Mouse (Mus musculus): ENCODE measurements around the gene Klf3. TPM values are rescaled to one million over a fixed set of nuclear protein-coding genes. Genes with fewer than 3 reads are reported as not detected.

Gene Klf3
- total RNA-seq, 2 experiments from 2014 or later = 12.6 to 17.5 TPM

DNA sequence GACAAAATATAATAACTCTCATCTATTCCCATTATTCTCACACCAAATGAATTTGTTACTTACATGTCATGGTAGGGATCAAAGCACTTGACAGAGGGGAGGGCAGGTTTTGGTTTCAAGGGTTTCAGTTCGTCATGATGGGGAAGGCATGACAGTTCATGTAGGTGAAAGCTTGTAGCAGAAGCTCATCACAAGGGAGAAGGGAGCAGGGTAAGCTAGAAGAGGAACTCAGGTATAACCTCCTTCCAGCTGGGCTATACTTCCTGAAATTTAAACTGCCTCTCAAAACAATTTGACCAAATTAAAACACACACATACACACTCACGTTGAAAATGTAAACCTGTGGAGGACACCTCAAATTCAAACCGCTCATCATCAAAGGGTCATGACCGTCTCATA, 32.1 kb downstream of the Klf3 start:
- no peak for DNase-seq

GRCm38 (mm10) chr5:64839016-64839599, 35.9 kb downstream of the Klf3 start:
- no peak for DNase-seq

DNA sequence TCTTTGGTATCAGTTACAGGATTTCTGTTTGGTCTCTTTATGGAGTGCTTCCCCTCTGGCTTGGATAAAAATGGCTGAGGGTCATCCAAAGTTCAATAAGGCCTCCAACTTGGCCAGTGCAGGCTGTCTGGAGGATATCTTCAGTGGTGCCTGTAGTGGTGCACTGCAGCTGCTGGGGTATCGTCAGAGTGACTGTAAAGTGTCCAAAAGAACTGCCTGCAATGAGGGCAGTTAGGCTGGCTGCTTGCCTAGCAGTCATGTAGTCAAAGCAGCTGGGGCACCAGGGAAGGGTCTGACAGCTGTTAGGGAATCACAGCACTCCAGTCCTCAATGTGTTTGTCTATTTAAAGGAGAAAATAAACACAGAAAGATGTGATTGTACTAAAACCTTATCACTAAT, 36.9 kb downstream of the Klf3 start:
- DNase-seq = peak; percentile 46

DNA sequence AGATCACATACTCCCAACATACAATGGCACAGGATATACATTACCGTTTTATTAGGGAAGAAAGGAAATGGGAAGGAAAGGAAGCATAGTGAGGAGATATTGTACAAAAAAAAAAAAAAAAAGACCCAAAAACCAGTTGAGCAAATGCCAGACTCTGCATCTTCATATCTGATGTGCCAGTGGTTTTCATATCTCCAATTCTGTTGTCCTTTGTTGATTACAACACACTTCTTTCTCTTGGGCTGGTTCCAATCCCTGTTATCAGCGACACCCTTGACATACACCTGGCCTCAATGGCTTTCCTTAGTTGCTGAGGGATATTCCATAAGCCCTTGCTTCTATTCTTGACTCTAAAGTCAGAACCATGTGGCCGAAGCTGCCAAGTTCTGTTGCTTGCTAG, 41.4 kb downstream of the Klf3 start:
- no peak for DNase-seq

DNA sequence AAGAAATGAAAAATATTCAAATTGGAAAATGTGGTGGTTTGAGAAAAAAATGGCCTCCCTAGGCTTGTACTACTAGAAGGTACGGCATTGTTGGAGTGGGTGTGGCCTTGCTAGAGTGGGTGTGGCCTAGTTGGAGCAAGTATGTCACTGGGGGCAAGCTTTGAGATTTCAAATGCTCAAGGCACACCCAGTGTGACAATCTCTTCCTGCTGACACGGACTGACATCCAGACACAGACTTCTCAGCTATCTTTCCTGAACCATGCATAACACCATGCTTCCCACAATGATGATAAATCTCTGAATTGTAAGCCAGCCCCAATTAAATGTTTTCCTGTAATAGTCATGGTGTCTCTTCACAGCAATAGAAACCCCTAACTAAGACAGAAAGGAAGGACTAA, 44.1 kb downstream of the Klf3 start:
- DNase-seq = no peak

- no peak for DNase-seq
These were observed 46.7 kb downstream of the Klf3 start for GRCm38 (mm10) chr5:64849892-64850291.

GRCm38 (mm10) chr5:64852656-64853398, 49.6 kb downstream of the Klf3 start:
- DNase-seq = no peak

GRCm38 (mm10) chr5:64853421-64853820, 50.2 kb downstream of the Klf3 start:
- no peak for DNase-seq

- DNase-seq = no peak
These were observed 52.0 kb downstream of the Klf3 start for GRCm38 (mm10) chr5:64855199-64855598.

- no peak for DNase-seq
These were observed 57.8 kb downstream of the Klf3 start for GRCm38 (mm10) chr5:64860900-64861470.

- DNase-seq = no peak
These were observed 58.4 kb downstream of the Klf3 start for GRCm38 (mm10) chr5:64861471-64862199.

DNA sequence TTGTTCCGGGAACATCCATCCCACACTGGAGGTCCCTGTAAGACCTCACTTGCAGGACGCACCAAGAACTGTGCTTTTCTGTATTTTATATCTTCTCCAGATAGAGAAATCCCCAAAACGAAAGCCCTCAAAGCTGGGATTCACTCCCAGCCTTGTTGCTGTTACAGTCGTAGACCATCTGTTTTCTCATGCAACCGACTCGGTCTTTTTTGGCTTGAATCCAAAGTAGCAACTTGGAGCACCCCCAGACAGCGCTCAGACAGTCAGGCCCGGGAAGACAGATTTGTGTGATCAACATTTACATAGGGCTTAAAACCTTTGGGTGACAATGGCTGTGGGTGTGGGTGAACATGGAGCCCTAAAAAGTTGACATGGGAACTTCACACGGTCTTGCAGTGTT, 59.1 kb downstream of the Klf3 start:
- DNase-seq = no peak

DNA sequence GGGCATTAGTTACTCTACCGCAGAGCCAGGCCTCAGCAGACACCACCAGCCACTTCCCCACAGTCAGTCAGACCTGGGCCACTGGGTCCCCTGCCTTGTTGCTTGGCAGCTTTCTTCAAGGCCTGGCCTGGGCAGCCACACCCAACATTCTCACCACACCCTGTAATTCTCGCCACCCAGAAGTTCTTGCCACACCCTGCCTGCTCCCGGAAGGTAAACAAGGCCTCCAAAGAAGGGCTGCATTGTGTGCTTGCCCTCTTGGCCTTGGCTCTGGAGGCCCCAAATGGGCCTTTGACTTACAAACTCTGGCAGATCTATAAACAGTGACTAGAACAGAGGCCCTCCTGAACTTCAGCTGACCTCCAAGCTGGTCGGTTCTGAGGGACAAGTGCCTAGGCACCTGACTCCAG, 61.5 kb downstream of the Klf3 start:
- DNase-seq = peak; percentile 30

DNA sequence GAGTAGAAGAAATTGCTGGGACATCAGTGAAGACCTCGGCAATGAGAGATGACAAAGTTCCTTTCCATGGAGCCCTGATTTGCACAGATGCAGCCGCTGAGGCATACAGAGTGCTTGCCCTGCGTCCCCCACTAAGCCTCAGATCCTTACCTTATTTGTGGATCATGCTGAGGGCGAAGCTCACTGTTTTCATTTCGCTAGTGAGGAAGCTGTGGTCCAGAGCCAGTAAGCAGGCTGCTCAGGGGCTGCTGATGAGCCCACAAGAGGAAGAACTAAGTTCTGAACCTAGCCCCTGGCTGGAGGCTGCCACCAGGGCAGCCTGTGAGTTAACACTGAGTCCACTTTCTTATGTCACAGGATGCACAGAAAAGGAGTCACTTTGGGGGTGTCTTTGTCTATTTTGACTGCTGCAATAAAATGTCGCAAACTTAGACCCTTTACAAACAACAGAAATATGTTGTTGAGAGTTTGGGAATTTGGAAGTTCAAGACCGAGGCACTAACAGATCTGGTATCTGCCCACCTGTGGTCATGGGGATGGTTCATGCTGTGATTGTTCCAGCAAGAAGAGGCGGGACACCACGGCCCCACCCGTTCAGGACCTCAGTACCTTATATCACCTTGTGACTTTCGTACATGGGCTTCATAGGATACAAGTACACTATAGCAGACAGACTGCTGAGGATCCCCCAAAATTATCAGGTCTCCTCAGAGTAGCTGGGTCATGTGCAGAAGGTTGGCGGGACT, 62.2 kb downstream of the Klf3 start:
- no peak for DNase-seq

GRCm38 (mm10) chr5:64866331-64867050, 63.3 kb downstream of the Klf3 start:
- DNase-seq = peak; percentile 68

DNA sequence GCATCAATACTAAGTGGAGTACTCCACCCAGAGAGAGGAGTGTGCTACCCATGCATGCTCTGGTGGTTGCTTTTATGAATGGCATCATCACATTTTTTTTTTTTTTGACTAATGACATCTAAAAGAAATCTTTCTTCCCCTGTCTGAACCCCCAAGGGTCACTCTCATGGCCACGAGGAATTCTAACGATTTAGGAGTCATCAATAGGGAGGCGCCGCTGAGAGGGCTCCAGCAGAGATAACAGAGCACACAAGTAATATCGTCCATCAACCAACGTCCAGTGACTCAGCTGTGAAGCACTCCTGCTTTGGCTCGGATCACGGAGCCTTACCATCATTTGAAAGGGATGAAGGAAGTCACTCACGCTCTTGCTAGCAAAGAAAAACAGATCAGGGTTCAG, 63.9 kb downstream of the Klf3 start:
- DNase-seq = no peak

DNA sequence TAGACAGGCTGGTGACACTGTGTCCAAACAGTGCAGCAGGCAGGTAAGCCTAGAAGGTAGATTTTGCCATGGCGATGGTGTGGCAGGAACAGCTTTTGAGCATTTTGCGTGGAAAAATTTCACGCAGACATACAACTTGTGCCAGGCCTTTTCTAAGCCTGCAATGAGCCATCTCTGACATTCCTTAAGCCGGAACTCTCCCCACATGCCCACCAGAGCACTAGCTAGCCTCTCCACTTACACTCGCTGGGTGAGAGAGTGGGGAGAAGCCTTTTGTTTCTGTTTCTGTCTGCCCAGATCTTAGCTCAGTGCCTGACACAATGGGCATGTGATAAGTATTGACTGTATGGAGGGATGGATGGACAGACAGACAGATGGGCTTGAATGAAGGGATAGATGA, 64.4 kb downstream of the Klf3 start:
- no peak for DNase-seq

- no peak for DNase-seq
These were observed 73.1 kb downstream of the Klf3 start for GRCm38 (mm10) chr5:64876086-64876830.

DNA sequence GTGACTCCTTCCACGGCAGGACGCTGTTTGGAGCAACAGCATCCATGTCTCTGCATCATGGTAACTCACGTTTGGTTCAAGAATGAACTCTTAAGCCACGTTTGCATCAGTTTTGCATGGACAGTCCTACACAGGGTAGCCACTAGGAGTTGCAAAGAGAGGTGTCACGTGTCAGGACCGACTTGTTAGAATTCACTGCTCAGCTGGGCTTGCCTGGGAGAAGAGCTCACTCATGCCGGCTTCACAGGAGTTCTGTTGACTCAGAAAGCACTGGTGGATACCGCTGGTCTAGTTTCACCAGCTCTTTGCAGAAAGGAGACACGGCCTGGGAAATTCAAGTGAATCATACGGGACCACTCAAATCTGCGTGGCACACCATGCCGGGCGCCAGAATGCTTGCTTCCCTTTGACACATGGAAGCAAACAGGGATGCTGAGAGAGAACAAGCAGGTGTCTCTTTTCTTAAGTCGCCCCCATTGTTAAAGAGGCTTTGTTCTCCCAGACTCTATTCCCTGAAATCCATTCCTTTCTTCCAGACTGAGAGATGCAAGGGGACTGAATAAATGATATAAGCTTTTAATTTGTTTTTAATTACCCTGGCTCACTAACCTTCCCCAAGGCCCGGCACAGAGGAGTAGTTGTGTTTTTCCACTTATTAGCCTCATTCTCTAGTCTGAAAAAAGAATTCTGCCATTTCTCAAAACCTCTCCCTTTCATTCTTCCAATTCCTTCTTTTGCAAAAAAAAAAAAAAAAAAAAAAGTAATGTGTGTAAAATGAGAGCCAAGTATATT, 74.2 kb downstream of the Klf3 start:
- no peak for DNase-seq

GRCm38 (mm10) chr5:64878027-64878425, 74.8 kb downstream of the Klf3 start:
- DNase-seq = peak; percentile 80
